In genomic region chr10:105573908-105574694, GRCm38 (mm10) we compare ENCODE assay signal across 8 mouse cellular contexts. TPM values are rescaled to one million over a fixed set of nuclear protein-coding genes. Genes with fewer than 3 reads are reported as not detected.
A peak's percentile ranks its signal among the peaks of the same experiment; 100 is the strongest.
DNase-seq lines count a peak whose midpoint lies in the region; ATAC-seq lines count a peak whose summit lies in the region.

TSS of gene Tmtc2 (minus strand) at chr10:105574451.

- peak; percentile 78 for ATAC-seq in inflammation-experienced regulatory T-cells, adult 6 months

- peaks cover 54% of the 10 kb centered on the region for H3K4me1 ChIP-seq in megakaryocyte, embryonic 14.5 days

- H3K9me3 ChIP-seq in megakaryocyte, embryonic 14.5 days: no peaks in the 10 kb centered on the region

- peaks cover 19% of the 10 kb centered on the region for H3K27me3 ChIP-seq in megakaryocyte, embryonic 14.5 days (replicated peaks)

- peak within 1 kb of the TSS; percentile 95 for H3K4me3 ChIP-seq in megakaryocyte, embryonic 14.5 days (replicated peaks)

- H3K36me3 ChIP-seq in megakaryocyte, embryonic 14.5 days (replicated peaks; ENCODE audit: low read length): no peaks in the 10 kb centered on the region

- intact Hi-C loops in gastrocnemius, postnatal 14 days (cut with DNase I; ENCODE audit: low total_unique reads): no loop called here
- intact Hi-C loops in left cerebral cortex, postnatal 10 days (cut with DNase I): loop anchor here (10.0 kb wide), 1 partner anchor 169 kb away; no protein-coding TSS in a partner anchor

- peak; percentile 95 for DNase-seq in adrenal gland, adult 2 months
- peak; percentile 90 for DNase-seq in embryo, embryonic 10 days (ENCODE audit: low spot score)
- peak; percentile 86 for DNase-seq in gastrocnemius, postnatal 14 days
- DNase-seq in left cerebral cortex, postnatal 10 days (ENCODE audit: extremely low spot score in 1 of 2, low spot score in 2 of 2): peak; percentile 85 to 93
- peak; percentile 82 for DNase-seq in right cerebral cortex, postnatal 14 days
- DNase-seq in urinary bladder, postnatal 14 days (ENCODE audit: low spot score): peak; percentile 91

RNA-seq across cellular contexts. Expression of gene Tmtc2, which starts in this region (rescaled TPM):
- 1 to 10 TPM; 3.3 to 7.4 TPM for total RNA-seq in adrenal gland, adult 2 months (2021)
- polyA plus RNA-seq in adrenal gland, adult 2 months (2012; rRNA removed): 0.31 and 0.85 TPM in 2 replicates
- total RNA-seq in gastrocnemius, postnatal 14 days (2021): 1 to 10 TPM; 2.4 to 3.5 TPM
- under 1 TPM in 1 of 3 experiments, not detected in 2; 0.15 TPM for polyA plus RNA-seq in inflammation-experienced regulatory T-cells, adult 6 months (2017; shearing (Covaris generic))
- total RNA-seq in left cerebral cortex, postnatal 10 days (2021): 1 to 10 TPM; 9.1 to 10.0 TPM
- 0.10 TPM in 1 of 2 replicates, not detected in the other for polyA plus RNA-seq in megakaryocyte, embryonic 14.5 days (2012; ENCODE audit: insufficient read depth, low replicate concordance)

Comparison
In these comparisons a context has a peak if more than half of its experiments do, and no peak if none do; other contexts are left out.
1. Peak in every context shown above with its lines: DNase-seq, ATAC-seq and H3K4me3 ChIP-seq.
2. Peak in ATAC-seq in inflammation-experienced regulatory T-cells, adult 6 months; RNA of the gene not detected or under 1 TPM.